Mouse (Mus musculus) bone marrow macrophage, adult 2 months (primary cell): ENCODE measurements around the gene Dvl2.

Source experiments
- CTCF ChIP-seq: IDR thresholded peaks from 2 replicates; pipeline ENCODE4 v1.5.1; 2012; ENCODE audit warnings: low read depth, mild to moderate bottlenecking, low read length, moderate library complexity
- POLR2A ChIP-seq: IDR thresholded peaks from 2 replicates; pipeline ENCODE4 v1.6.1; 2012; ENCODE audit warnings: mild to moderate bottlenecking, low read depth, low read length, borderline replicate concordance

- no peak for TF ChIP-seq CTCF
- no peak for TF ChIP-seq POLR2A
These were observed 23.7 kb downstream of the Dvl2 start for GRCm38 (mm10) chr11:70024151-70024514.
